ENCODE assay signal across 8 mouse cellular contexts in the genomic region with DNA sequence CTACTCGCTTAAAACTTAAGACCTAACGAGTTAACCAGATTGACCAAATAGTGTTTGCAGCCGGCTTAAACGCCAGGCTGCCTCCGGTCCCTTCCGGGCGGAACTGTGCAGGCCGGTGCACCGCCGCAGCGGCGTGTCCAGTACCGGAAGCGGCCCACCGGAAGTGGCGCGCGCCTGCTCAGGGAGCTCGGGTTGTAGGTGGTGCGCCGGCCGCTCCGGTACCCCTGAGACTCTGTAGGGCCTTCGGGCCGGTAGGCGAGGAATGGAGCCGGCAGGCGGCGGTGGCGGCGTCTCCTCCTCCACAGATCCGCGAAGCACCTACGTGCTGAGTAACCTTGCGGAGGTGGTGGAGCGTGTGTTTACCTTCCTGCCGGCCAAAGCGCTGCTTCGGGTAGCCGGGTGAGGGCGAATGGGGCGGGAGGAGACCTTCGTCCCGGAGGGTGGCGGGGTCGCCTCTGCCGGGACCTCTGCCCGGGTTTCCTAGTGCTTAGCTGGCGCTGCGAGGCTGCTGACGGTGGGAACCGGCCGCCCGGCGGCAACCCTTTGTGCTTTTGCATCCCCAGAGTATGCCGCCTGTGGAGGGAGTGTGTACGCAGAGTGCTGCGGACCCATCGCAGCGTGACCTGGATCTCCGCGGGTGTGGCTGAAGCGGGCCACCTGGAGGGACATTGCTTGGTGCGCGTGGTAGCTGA. TPM values are rescaled to one million over a fixed set of nuclear protein-coding genes. Genes with fewer than 3 reads are reported as not detected.
DNase-seq lines count a peak whose midpoint lies in the region; ATAC-seq and TF ChIP-seq lines count a peak whose summit lies in the region.

A gene (plus strand): TSS at position 136 of the 692 bp plus-strand sequence.

- peaks cover 5% of the 10 kb centered on the region for H3K9me3 ChIP-seq in G1E (replicated peaks)
- no peaks in the 10 kb centered on the region for H3K9me3 ChIP-seq in forebrain, embryonic 15.5 days
- H3K9me3 ChIP-seq in neural tube, embryonic 15.5 days (replicated peaks) = no peaks in the 10 kb centered on the region

- peak; percentile 69; the same call in 1 of the 2 replicates for TF ChIP-seq POLR2A in lung, adult 2 months (IDR thresholded peaks at IDR 0.05; ENCODE audit: borderline replicate concordance, extremely low read depth, low read depth, low read length)

- H3K4me2 ChIP-seq in forebrain, embryonic 15.5 days (replicated peaks) = peak within 1 kb of the TSS; percentile 70
- peak within 1 kb of the TSS; percentile 72 for H3K4me2 ChIP-seq in neural tube, embryonic 15.5 days

- intact Hi-C loops in heart, postnatal 14 days (cut with DNase I) = loop anchor here (5.0 kb wide), 1 partner anchor 57 kb away; no protein-coding TSS in a partner anchor

- peaks cover 41% of the 10 kb centered on the region for H3K4me1 ChIP-seq in G1E (ENCODE audit: insufficient read depth, low read depth, low read length)
- H3K4me1 ChIP-seq in forebrain, embryonic 15.5 days = peaks cover 29% of the 10 kb centered on the region
- H3K4me1 ChIP-seq in lung, adult 2 months (ENCODE audit: control insufficient read depth, insufficient read depth, low read length) = peaks cover 14% of the 10 kb centered on the region
- H3K4me1 ChIP-seq in neural tube, embryonic 15.5 days = peaks cover 32% of the 10 kb centered on the region

- TF ChIP-seq CTCF in G1E (IDR thresholded peaks at IDR 0.05; ENCODE audit: low read depth, low read length) = no peak
- no peak for TF ChIP-seq CTCF in lung, adult 2 months (IDR thresholded peaks at IDR 0.05; ENCODE audit: insufficient read depth, low read length)

- DNase-seq in G1E (ENCODE audit: low spot score) = peak; percentile 79
- peak; percentile 86 for DNase-seq in cerebellum, adult 11-12 months
- DNase-seq in heart, postnatal 14 days = peak; percentile 87 to 91
- DNase-seq in large intestine, adult 2 months (ENCODE audit: low read depth, low spot score) = peak; percentile 42
- peak; percentile 82 for DNase-seq in lung, adult 2 months
- DNase-seq in testis, postnatal 10 days (ENCODE audit: low spot score) = peak; percentile 88

- peak; percentile 77 for ATAC-seq in G1E (ENCODE audit: extremely low read depth, insufficient number of reproducible peaks, low FRiP score, poor library complexity, severe bottlenecking)
- peak; percentile 99 for ATAC-seq in forebrain, embryonic 15.5 days (replicated peaks)
- ATAC-seq in neural tube, embryonic 15.5 days (ENCODE audit: low FRiP score) = peak; percentile 98

- WGBS in forebrain, embryonic 15.5 days = under 1% methylated on average over 65 of the region's 65 CpGs
- WGBS in large intestine, adult 2 months = under 1% methylated on average over 65 of the region's 65 CpGs
- 1% methylated on average over 65 of the region's 65 CpGs for WGBS in lung, adult 2 months
- under 1% methylated on average over 65 of the region's 65 CpGs for WGBS in neural tube, embryonic 15.5 days

- peak within 1 kb of the TSS; percentile 87 for H3K4me3 ChIP-seq in G1E (ENCODE audit: low read depth, low read length)
- H3K4me3 ChIP-seq in forebrain, embryonic 15.5 days = peak within 1 kb of the TSS; percentile 60
- peak within 1 kb of the TSS; percentile 95 for H3K4me3 ChIP-seq in lung, adult 2 months (replicated peaks; ENCODE audit: extremely low read depth, low read depth, low read length)
- peak within 1 kb of the TSS; percentile 92 for H3K4me3 ChIP-seq in neural tube, embryonic 15.5 days (replicated peaks)

- peak within 1 kb of the TSS; percentile 73 for H3K9ac ChIP-seq in forebrain, embryonic 15.5 days (replicated peaks)
- H3K9ac ChIP-seq in neural tube, embryonic 15.5 days (replicated peaks) = peak within 1 kb of the TSS; percentile 84

- no peaks in the 10 kb centered on the region for H3K27me3 ChIP-seq in G1E (ENCODE audit: insufficient read depth, low read length)
- H3K27me3 ChIP-seq in forebrain, embryonic 15.5 days = no peaks in the 10 kb centered on the region
- no peaks in the 10 kb centered on the region for H3K27me3 ChIP-seq in neural tube, embryonic 15.5 days (replicated peaks)

- peaks cover 58% of the 10 kb centered on the region for H3K36me3 ChIP-seq in G1E (replicated peaks)
- H3K36me3 ChIP-seq in forebrain, embryonic 15.5 days = peaks cover 8% of the 10 kb centered on the region
- peaks cover 10% of the 10 kb centered on the region for H3K36me3 ChIP-seq in neural tube, embryonic 15.5 days

- peak within 1 kb of the TSS; percentile 83 for H3K27ac ChIP-seq in forebrain, embryonic 15.5 days (replicated peaks)
- peak within 1 kb of the TSS; percentile 91 for H3K27ac ChIP-seq in neural tube, embryonic 15.5 days (replicated peaks)

RNA-seq across cellular contexts. Expression of the gene that starts here (rescaled TPM):
- total RNA-seq in G1E (2014; fragmentation: Nextera tagmentation) (70.2 and 88.0 TPM in 2 replicates), G1E (2017) (57.0 and 60.0 TPM in 2 replicates)
- 12.0 and 14.5 TPM in 2 replicates for polyA plus RNA-seq in G1E (2012)
- polyA plus RNA-seq in forebrain, embryonic 15.5 days (2015; fragmentation: Nextera tagmentation; extraction: Ambion mirVana) = 86.7 and 90.4 TPM in 2 replicates
- total RNA-seq in heart, postnatal 14 days (2021) = 10 to 100 TPM; 30.8 to 32.9 TPM
- polyA plus RNA-seq in large intestine, adult 2 months (2012; rRNA removed) = 11.4 and 14.7 TPM in 2 replicates
- polyA plus RNA-seq in lung, adult 2 months (2012; rRNA removed) = 10.0 and 12.5 TPM in 2 replicates
- polyA plus RNA-seq in neural tube, embryonic 15.5 days (2015; fragmentation: Nextera tagmentation; extraction: Ambion mirVana) = 78.8 and 80.1 TPM in 2 replicates

Comparison
In these comparisons a context has a peak if more than half of its experiments do, and no peak if none do; other contexts are left out.
1. Peak in every context shown above with its lines: DNase-seq, ATAC-seq, H3K4me3 ChIP-seq and H3K27ac ChIP-seq.